Mouse (Mus musculus) megakaryocyte, embryonic 14.5 days (primary cell): Measurements from ENCODE around the gene Cdca3.

Experiments used
- FLI1 ChIP-seq: IDR thresholded peaks from 2 replicates; pipeline ENCODE4 v1.6.1; 2012; ENCODE audit warnings: low read length, inconsistent platforms, mixed read lengths
- GATA1 ChIP-seq: IDR thresholded peaks from 3 replicates; pipeline ENCODE4 v1.6.1; 2012; ENCODE audit warnings: mixed read lengths, low read length, inconsistent platforms, borderline replicate concordance

GRCm38 (mm10) chr6:124817563-124817962 is 11.8 kb upstream of the Cdca3 start:
- TF ChIP-seq GATA1 (no peak), FLI1 (no peak)
